Mouse (Mus musculus): ENCODE measurements around the gene Slc24a4. TPM values are rescaled to one million over a fixed set of nuclear protein-coding genes. Genes with fewer than 3 reads are reported as not detected.
"Not testable (repeated sequence)": the region's sequence is repeated elsewhere in the genome, so short reads cannot be mapped to it uniquely, and the experiment has no call there.

Slc24a4 gene
- total RNA-seq, 4 experiments from 2014 or later: 34.2 to 50.2 (median 44.5) TPM

DNA sequence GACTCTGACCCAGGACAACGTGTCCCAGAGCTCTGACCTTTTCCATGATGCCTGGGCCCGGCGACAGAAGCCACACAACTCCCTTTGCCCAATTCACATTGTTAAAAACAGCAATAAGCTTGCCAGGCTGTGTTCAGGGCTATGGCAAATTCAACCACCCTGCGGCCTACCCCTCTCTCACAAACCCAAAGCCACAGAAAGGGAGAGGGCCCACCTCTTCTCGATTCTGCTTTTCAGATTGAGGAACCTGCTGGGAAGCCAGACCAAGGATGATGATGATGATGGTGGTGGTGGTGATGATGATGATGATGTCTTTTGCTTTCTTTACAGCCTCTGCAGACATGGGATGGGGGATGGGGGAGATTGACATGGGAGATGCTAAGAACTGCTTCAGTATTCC lies 117.7 kb downstream of the Slc24a4 start:
- DNase-seq (ENCODE audit: low spot score in 2 of 2): no peak

DNA sequence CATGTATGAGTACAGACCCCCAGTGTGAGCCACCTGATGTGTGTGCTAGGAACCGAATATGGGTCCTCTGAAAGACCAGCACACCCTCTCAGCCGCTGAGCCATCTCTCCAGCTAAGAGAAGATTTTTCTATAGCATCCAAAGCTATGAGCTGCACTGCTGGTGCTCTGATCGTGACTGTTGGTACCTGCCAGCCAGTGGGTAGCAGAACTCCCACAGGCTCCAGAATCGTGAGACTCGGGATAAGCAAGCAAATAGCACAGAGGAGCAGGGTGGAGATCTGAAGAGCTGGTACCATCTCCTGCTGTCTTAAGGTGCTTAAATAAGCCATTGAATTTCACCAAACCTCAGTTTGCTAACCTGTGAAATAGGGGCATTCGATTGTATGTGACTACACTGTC lies 119.6 kb downstream of the Slc24a4 start:
- no peak for DNase-seq (ENCODE audit: low spot score in 2 of 2)

- peak; percentile 49 to 70 for DNase-seq (ENCODE audit: low spot score in 2 of 2)
These were observed 121.8 kb downstream of the Slc24a4 start for GRCm38 (mm10) chr12:102250316-102250715.

GRCm38 (mm10) chr12:102251070-102251469 lies 122.5 kb downstream of the Slc24a4 start:
- peak; percentile 35 to 63 for DNase-seq (ENCODE audit: low spot score in 2 of 2)

- no peak for DNase-seq (ENCODE audit: low spot score in 2 of 2)
These were observed 123.5 kb downstream of the Slc24a4 start for GRCm38 (mm10) chr12:102251985-102252384.

DNA sequence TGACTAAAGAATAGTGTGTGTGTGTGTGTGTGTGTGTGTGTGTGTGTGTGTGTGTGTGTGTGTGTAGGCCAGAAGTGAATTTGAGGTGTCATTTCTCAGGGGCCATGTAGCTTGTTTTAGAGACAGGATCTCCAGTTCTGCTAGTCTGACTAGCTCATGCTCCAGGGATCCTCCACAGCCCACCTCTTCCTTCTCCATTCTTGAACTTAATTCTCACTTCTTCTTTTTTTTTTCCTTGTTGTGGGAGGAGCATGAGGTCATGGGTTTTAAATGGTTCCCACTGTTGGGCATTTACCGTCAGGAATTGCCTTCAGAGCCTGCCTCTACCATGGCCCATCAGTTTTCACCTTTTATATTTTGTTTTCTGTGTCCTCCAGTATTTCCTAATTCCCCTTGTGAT lies 124.0 kb downstream of the Slc24a4 start:
- DNase-seq (ENCODE audit: low spot score in 2 of 2): no peak

GRCm38 (mm10) chr12:102255012-102255411 lies 126.5 kb downstream of the Slc24a4 start:
- no peak for DNase-seq (ENCODE audit: low spot score in 2 of 2)

- no peak for DNase-seq (ENCODE audit: low spot score in 2 of 2)
These were observed 130.1 kb downstream of the Slc24a4 start for GRCm38 (mm10) chr12:102258522-102259112.

DNA sequence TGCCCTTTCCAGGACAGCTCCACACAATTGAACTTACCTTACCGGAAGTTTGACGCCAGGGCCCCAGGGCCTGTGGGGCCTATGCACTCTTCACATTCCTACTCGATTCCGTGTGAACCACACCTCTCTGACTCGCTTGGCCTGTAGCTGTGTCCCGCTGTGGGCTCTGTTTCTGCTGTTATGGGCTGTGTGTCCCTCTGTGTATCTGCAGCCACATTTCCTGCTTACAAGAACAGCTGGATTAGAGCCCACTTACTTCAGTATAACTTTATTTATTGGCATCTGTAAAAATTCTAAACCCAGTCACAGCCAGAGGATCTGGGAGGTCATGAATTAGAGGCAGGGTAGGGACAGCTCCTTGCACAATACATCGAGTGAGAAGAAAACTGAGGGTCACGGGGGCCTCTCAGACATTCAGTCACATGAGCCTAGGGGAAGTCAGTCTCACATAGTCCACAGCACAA lies 133.4 kb downstream of the Slc24a4 start:
- no peak for DNase-seq (ENCODE audit: low spot score in 2 of 2)

GRCm38 (mm10) chr12:102262809-102263208 lies 134.3 kb downstream of the Slc24a4 start:
- no peak for DNase-seq (ENCODE audit: low spot score in 2 of 2)

DNA sequence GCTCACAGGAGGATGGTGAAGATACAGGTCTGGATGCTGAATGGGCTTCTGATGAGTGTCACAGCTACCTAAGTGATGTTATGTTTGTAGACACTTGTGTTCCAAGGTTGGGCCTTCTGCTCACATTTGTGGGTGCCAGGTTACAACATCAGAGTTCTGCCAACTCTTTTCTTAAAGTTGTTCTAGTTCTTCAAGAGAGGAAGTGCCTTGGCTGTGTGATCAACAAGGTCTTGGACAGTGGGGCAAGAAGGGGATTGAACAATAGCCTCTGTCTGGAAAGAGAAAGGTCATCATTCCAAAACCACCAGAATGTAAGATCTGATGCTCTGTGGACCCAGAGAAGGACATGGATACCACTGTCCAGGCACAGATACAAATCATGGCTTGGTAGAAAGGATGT lies 134.7 kb downstream of the Slc24a4 start:
- DNase-seq (ENCODE audit: low spot score in 2 of 2): no peak

DNA sequence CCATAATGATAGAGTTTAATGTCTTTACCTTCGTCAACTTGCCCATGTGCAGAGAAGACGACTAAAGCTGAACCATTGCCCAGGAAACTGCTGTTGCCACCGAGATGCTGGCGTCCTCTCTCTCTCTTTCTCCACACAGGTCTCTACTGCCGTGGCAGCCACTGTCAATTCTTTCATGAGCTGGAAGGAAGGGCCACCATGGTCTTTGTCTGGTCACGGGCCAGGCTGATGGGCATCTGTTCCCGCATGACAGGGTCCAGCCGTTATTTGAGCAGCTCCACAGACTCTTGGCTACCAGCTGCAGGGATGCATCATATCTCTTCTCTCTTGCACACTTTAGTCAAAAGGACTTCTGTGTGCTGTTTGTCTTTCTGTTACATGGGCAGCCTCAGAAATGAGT lies 137.9 kb downstream of the Slc24a4 start:
- no peak for DNase-seq (ENCODE audit: low spot score in 2 of 2)

DNA sequence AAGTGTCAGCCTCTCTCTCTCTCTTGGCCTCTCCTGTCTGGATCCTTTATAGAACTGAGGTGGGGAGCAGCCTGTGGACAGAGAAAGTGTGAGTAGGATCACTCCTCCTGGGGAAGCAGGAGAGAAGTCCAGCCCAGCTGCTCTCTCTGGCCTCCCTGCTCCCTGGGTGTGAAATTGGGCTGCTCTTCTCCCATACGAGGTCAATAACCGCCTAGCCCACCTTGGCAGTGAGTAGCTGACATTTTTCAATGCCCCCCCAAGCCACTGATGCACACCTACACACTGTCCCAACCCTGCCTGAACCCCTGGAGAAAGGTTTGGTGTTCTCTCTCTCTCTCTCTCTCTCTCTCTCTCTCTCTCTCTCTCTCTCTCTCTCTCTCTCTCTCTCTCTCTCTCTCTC lies 140.6 kb downstream of the Slc24a4 start:
- no peak for DNase-seq (ENCODE audit: low spot score in 2 of 2)

- DNase-seq (ENCODE audit: low spot score in 2 of 2): no peak
These were observed 142.4 kb downstream of the Slc24a4 start for GRCm38 (mm10) chr12:102270776-102271405.

DNA sequence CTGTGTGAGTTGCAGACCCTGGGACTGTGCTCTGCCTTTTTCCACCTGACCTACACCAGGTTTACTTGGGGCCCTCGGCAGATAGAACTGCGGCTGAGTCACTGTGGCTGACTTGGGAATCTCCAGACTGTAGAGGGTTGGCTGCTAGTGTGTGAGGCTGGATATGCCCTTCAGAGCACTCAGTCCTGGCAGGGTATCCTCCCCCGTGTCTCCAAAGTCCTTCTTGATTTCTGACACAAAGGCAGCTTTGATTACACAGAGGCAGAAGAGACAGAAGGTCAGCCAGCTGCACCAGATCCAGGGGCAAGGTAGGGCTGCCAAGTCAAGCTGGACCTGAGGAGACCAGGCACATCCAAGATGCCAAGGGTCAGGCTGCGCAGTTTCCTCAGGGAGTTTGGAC lies 142.9 kb downstream of the Slc24a4 start:
- DNase-seq (ENCODE audit: low spot score in 2 of 2): no peak

DNA sequence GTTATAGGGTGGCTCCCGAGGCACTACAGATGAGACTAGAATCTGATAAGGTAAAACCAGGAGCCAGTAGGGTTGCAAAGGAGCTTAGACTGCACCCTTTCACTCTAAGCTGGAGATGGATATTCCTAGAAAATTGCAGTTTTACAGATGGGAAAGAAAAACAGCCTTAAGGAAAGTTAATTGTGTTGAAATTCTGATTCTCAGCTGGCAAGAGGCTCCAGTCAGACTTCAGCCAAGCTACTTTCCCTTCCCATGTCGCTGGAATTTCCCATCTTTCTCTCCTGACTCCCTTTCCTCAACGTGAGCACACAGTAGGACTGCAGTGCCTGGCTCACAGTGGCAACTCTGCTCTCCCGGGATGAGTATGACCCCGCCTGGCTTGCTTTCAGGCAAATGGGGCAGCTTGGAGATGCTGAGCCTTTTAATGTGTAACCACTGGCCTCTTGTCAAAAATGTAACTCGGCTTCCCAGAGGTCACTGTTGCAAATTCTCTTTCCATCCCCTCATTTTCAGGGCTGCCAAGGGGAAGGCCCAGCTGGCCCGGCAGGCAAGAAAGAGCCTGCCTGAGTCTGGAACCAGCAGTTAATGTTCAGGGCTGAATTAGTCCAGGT lies 147.4 kb downstream of the Slc24a4 start:
- DNase-seq (ENCODE audit: low spot score in 2 of 2): no peak

- DNase-seq (ENCODE audit: low spot score in 2 of 2): not testable (repeated sequence)
These were observed 151.8 kb downstream of the Slc24a4 start for GRCm38 (mm10) chr12:102280290-102280689.

GRCm38 (mm10) chr12:102280867-102281503 lies 152.5 kb downstream of the Slc24a4 start:
- no peak for DNase-seq (ENCODE audit: low spot score in 2 of 2)

GRCm38 (mm10) chr12:102282126-102282525 lies 153.6 kb downstream of the Slc24a4 start:
- no peak for DNase-seq (ENCODE audit: low spot score in 2 of 2)

DNA sequence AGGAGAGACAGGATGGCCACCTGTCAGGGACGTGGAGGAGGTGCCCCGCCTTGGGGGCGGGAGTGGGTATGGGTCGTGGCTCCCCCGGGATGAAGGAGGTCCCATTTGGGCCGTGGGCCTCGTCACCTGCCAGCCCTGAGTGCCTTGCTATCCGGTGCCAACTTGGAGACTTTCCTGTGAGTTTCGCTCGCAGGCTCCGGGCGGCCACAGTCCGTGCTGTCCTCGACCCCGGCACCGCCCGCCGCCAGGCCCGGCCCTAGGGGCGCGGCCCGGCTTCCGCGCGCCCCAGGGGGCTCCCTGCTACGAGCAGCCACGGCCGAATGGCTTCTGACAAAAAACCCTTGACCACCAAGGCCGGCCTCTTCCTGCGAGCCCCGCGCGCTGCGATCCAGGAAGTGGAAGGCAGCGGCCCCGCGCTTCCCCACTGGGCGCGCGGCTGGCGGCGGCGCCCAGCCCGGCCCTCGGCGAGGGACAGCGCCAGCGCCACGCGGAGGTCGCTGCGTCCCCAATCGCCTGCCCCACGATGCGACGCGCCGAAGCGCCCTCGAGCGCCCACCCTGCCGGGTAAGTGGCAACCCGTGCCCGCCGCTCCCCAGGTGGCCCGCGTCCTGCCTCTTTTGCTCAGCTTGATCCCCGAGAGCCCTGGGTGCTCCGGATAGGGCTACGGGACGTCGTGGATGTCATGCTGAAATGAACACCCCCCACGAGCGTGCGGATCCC lies 154.4 kb downstream of the Slc24a4 start, which contains the start of gene Rin3:
Gene Rin3 (plus strand): TSS at position 286 of the 720 bp plus-strand sequence.
- no peak for DNase-seq (ENCODE audit: low spot score in 2 of 2)

GRCm38 (mm10) chr12:102283483-102284266 lies 155.1 kb downstream of the Slc24a4 start:
- no peak for DNase-seq (ENCODE audit: low spot score in 2 of 2)
